Mouse (Mus musculus) urinary bladder, postnatal 36 days (tissue): ENCODE measurements around the gene Nadk2.

ENCODE experiments used
- DNase-seq, 2 experiments: peaks; one replicate each; pipeline ENCODE4 v3.0.0; 2022; ENCODE audit warnings: low spot score in 2 of 2, mixed read lengths in 1 of 2

Nadk2 gene

GRCm38 (mm10) chr15:9070912-9071555, at the start of gene Nadk2:
Nadk2 (plus strand) TSS chr15:9071260.
- DNase-seq: peak; percentile 97 to 99

GRCm38 (mm10) chr15:9055704-9056103, 15.4 kb upstream of the Nadk2 start:
- DNase-seq: no peak

- no peak for DNase-seq
Measured at GRCm38 (mm10) chr15:9059856-9060255, 11.2 kb upstream of the Nadk2 start.

- no peak for DNase-seq
Measured at GRCm38 (mm10) chr15:9061150-9061882, 9.7 kb upstream of the Nadk2 start.

GRCm38 (mm10) chr15:9068881-9069280, 2.2 kb upstream of the Nadk2 start:
- no peak for DNase-seq

- DNase-seq: no peak
Measured at GRCm38 (mm10) chr15:9070353-9070752, 707 bp upstream of the Nadk2 start.

GRCm38 (mm10) chr15:9071556-9072544, 790 bp downstream of the Nadk2 start:
- peak; percentile 32 to 42 for DNase-seq

GRCm38 (mm10) chr15:9072630-9073029, 1.6 kb downstream of the Nadk2 start:
- DNase-seq: no peak

- no peak for DNase-seq
Measured at GRCm38 (mm10) chr15:9073067-9073608, 2.1 kb downstream of the Nadk2 start.

GRCm38 (mm10) chr15:9073684-9074083, 2.6 kb downstream of the Nadk2 start:
- no peak for DNase-seq

GRCm38 (mm10) chr15:9074139-9074538, 3.1 kb downstream of the Nadk2 start:
- no peak for DNase-seq

GRCm38 (mm10) chr15:9074671-9075070, 3.6 kb downstream of the Nadk2 start:
- peak in 1 of 2 experiments; percentile 8 for DNase-seq

- no peak for DNase-seq
Measured at GRCm38 (mm10) chr15:9075608-9076200, 4.6 kb downstream of the Nadk2 start.

- DNase-seq: no peak
Measured at GRCm38 (mm10) chr15:9078481-9079300, 7.6 kb downstream of the Nadk2 start.

- DNase-seq: no peak
Measured at GRCm38 (mm10) chr15:9079626-9080025, 8.6 kb downstream of the Nadk2 start.

- no peak for DNase-seq
Measured at GRCm38 (mm10) chr15:9080206-9080605, 9.1 kb downstream of the Nadk2 start.

GRCm38 (mm10) chr15:9081294-9081693, 10.2 kb downstream of the Nadk2 start:
- no peak for DNase-seq

- no peak for DNase-seq
Measured at GRCm38 (mm10) chr15:9082753-9083152, 11.7 kb downstream of the Nadk2 start.

- no peak for DNase-seq
Measured at GRCm38 (mm10) chr15:9086813-9087212, 15.8 kb downstream of the Nadk2 start.

- no peak for DNase-seq
Measured at GRCm38 (mm10) chr15:9087421-9087820, 16.4 kb downstream of the Nadk2 start.
